Mouse (Mus musculus) erythroblast, embryonic 14.5 days (primary cell): ENCODE results near the gene Nkx2-5.

ENCODE experiments used
- GATA1 ChIP-seq: IDR thresholded peaks from 2 replicates; pipeline ENCODE4 v1.6.1; 2012; ENCODE audit warnings: low read length, inconsistent platforms, mixed read lengths
- TAL1 ChIP-seq: IDR thresholded peaks from 3 replicates; pipeline ENCODE4 v1.6.1; 2012; ENCODE audit warnings: low read length, inconsistent platforms, mixed read lengths

GRCm38 (mm10) chr17:26847801-26848200 lies 3.0 kb upstream of the Nkx2-5 start:
- no peak for TF ChIP-seq TAL1
- no peak for TF ChIP-seq GATA1
